Mouse (Mus musculus): ENCODE results near the gene Nxn. TPM values are rescaled to one million over a fixed set of nuclear protein-coding genes. Genes with fewer than 3 reads are reported as not detected.

Nxn gene
- polyA plus RNA-seq (2016; fragmentation: Nextera tagmentation; extraction: Ambion mirVana), result 54.3 and 57.3 TPM in 2 replicates

- peak within 1 kb of the TSS; percentile 91 for H3K27ac ChIP-seq
- peak within 1 kb of the TSS; percentile 90 for H3K4me3 ChIP-seq
- no peaks in the 10 kb centered on the region for H3K9me3 ChIP-seq (replicated peaks)
- no peaks in the 10 kb centered on the region for H3K27me3 ChIP-seq
- H3K4me2 ChIP-seq (replicated peaks), result peak within 1 kb of the TSS; percentile 87
- H3K4me1 ChIP-seq, result peaks cover 12% of the 10 kb centered on the region
- ATAC-seq (ENCODE audit: low FRiP score), result peak; percentile 84
- 1% methylated on average over 50 of the region's 70 CpGs for WGBS
- peak within 1 kb of the TSS; percentile 88 for H3K9ac ChIP-seq
- H3K36me3 ChIP-seq, result no peaks in the 10 kb centered on the region
These were observed at the start of gene Nxn for GRCm38 (mm10) chr11:76398798-76399586. Nxn (minus strand) TSS chr11:76399140.

DNA sequence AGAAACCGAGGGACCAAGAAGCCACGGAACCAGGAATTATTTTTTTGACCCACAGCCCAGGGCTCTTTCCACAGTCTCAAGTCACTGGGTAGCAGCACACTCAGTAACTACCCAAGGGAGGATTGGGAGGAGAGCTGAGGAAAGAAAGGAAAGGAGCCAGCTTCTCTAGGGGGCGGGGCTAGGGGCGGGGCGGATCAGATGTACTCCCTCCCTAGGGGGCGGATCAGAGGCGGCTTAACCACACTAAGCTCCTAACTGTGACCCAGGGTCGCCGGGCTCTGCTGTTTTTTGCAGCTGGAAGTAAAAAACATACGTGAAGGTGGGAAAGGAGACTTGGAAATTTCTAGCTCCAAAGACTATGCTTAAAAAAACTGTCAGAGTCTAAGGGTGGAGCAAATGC, 47.3 kb upstream of the Nxn start:
- 0 out of 2 replicates have a peak overlapping the region, but pooled peaks have one; percentile 36 for H3K27ac ChIP-seq
- no peak overlapping the region for H3K4me2 ChIP-seq (replicated peaks)
- no peak overlapping the region for H3K4me3 ChIP-seq
- H3K36me3 ChIP-seq, result peaks cover 27% of the 10 kb centered on the region
- 3% methylated on average over 10 of the region's 10 CpGs for WGBS
- H3K9me3 ChIP-seq (replicated peaks), result no peaks in the 10 kb centered on the region
- no peak for ATAC-seq (ENCODE audit: low FRiP score)
- no peak overlapping the region for H3K9ac ChIP-seq
- no peaks in the 10 kb centered on the region for H3K27me3 ChIP-seq
- peaks cover 68% of the 10 kb centered on the region for H3K4me1 ChIP-seq

DNA sequence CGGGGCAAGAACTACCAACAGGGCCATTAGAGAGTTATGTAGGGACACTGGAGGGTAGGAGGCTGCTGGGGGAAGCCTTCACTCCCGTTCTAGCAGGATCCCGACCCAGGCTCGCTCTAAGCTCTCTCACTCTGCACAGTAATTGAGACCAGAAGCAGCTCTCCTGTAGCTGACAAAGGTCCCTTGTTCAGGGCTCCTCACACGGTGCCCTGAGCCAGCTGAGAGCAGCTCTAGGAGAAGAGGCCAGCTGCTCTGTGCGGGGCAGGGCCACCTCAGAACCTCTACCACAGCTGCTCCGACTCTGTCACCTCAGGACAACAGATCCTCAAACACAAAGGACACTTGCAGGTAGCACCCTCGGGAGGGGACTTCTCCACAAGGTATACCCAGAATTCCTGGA, 46.5 kb upstream of the Nxn start:
- peaks cover 21% of the 10 kb centered on the region for H3K36me3 ChIP-seq
- H3K9ac ChIP-seq, result no peak overlapping the region; the same call in 1 of the 2 replicates
- ATAC-seq (ENCODE audit: low FRiP score), result no peak
- no peak overlapping the region for H3K4me2 ChIP-seq (replicated peaks)
- no peaks in the 10 kb centered on the region for H3K27me3 ChIP-seq
- no peaks in the 10 kb centered on the region for H3K9me3 ChIP-seq (replicated peaks)
- WGBS, result 36% methylated on average over 8 of the region's 8 CpGs
- H3K4me3 ChIP-seq, result no peak overlapping the region
- H3K4me1 ChIP-seq, result peaks cover 66% of the 10 kb centered on the region
- H3K27ac ChIP-seq, result peak overlapping the region; percentile 36; the same call in 1 of the 2 replicates

GRCm38 (mm10) chr11:76439666-76440065, 40.7 kb upstream of the Nxn start:
- WGBS, result 11% methylated on average over 3 of the region's 3 CpGs
- Histone ChIP-seq H3K4me1 (peaks cover 50% of the 10 kb centered on the region), H3K9ac (no peak overlapping the region), H3K27me3 (peaks cover 10% of the 10 kb centered on the region; the same call in 1 of the 2 replicates), H3K4me2 (replicated peaks) (no peak overlapping the region), H3K36me3 (peaks cover 27% of the 10 kb centered on the region), H3K9me3 (replicated peaks) (no peaks in the 10 kb centered on the region), H3K4me3 (no peak overlapping the region), H3K27ac (peak overlapping the region; percentile 3; the same call in 1 of the 2 replicates)
- ATAC-seq (ENCODE audit: low FRiP score), result no peak

DNA sequence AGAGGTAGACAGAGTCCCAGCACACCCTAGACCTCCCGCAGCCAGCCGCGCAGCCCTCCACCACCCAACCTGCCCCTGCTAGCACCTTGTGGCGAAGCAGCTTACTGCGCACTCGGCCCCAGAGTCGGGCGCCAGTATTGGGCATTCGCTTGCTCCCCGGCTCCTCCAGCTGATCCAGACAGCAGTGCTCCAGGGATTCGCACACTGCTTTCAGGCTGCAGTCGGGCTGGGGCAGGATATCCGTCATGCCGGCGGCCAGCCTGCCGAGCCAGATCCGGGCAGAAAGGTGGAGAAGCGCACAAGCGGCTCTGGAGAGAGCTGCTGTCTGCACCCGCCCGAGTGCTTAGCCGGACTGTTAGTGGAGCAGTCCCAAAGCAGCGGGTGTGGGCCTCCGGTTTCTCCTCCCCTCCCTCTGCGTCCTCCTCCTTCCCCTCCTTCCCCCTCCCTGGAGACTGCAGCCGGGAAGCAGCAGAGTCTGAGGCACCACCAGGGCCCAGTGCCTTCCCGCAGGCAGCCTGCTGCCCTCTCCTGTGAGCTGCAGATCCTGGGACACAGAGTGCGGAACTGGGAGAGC, 38.0 kb upstream of the Nxn start:
- H3K4me2 ChIP-seq (replicated peaks), result peak overlapping the region; percentile 55
- WGBS, result 7% methylated on average over 26 of the region's 28 CpGs
- H3K4me3 ChIP-seq, result peak overlapping the region; percentile 32
- no peaks in the 10 kb centered on the region for H3K9me3 ChIP-seq (replicated peaks)
- H3K4me1 ChIP-seq, result peaks cover 45% of the 10 kb centered on the region
- ATAC-seq (ENCODE audit: low FRiP score), result peak; percentile 70
- H3K27me3 ChIP-seq, result peaks cover 10% of the 10 kb centered on the region; the same call in 1 of the 2 replicates
- H3K36me3 ChIP-seq, result peaks cover 30% of the 10 kb centered on the region
- peak overlapping the region; percentile 79 for H3K27ac ChIP-seq
- peak overlapping the region; percentile 54 for H3K9ac ChIP-seq

GRCm38 (mm10) chr11:76436009-76436408, 37.1 kb upstream of the Nxn start:
- no peak overlapping the region for H3K4me3 ChIP-seq
- H3K36me3 ChIP-seq, result peaks cover 30% of the 10 kb centered on the region
- no peak overlapping the region for H3K27ac ChIP-seq
- no peak for ATAC-seq (ENCODE audit: low FRiP score)
- no peak overlapping the region for H3K9ac ChIP-seq
- no peaks in the 10 kb centered on the region for H3K9me3 ChIP-seq (replicated peaks)
- H3K27me3 ChIP-seq, result peaks cover 10% of the 10 kb centered on the region; the same call in 1 of the 2 replicates
- 79% methylated on average over 5 of the region's 5 CpGs for WGBS
- peak overlapping the region; percentile 55 for H3K4me2 ChIP-seq (replicated peaks)
- peaks cover 41% of the 10 kb centered on the region for H3K4me1 ChIP-seq

DNA sequence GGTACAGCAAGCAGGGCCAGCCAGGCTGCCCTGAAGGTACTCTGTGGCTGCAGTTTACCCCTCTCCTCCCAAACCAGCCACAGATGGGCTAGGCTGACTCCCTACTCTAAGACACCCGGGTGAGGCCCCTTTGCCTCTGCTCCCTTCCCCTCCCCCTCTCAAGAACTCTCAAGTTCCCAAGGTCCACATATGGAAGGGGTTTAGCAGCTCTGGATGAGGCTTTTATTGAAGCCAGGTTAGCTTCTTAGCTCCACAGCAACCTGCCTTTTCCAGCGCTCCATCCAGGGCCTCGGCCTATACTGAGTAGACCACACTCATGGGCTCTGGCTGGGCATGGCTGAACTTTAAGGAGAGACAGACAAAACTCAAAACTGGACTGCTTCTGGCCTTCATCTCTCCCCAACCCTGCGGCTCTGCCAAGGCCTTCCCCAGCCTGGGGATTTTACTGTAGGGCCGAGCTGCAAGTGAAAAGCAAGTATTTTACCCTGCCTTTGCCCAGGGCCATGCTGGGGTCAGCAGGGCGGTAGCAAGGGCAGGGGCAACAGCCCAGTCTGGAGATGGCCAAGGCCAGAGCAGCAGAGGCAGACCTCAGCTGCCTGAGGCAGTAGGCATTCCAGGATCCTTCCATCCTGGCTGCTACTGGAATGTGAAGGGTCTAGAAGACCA, 31.2 kb upstream of the Nxn start:
- WGBS, result 69% methylated on average over 6 of the region's 6 CpGs
- Histone ChIP-seq H3K4me1 (peaks cover 20% of the 10 kb centered on the region), H3K9ac (no peak overlapping the region), H3K27me3 (no peaks in the 10 kb centered on the region), H3K27ac (peak overlapping the region; percentile 69; the same call in 1 of the 2 replicates), H3K4me2 (replicated peaks) (no peak overlapping the region), H3K4me3 (no peak overlapping the region), H3K9me3 (replicated peaks) (no peaks in the 10 kb centered on the region), H3K36me3 (peaks cover 26% of the 10 kb centered on the region; the same call in 1 of the 2 replicates)
- no peak for ATAC-seq (ENCODE audit: low FRiP score)

- Histone ChIP-seq H3K27ac (peak overlapping the region; percentile 69; the same call in 1 of the 2 replicates), H3K36me3 (peaks cover 32% of the 10 kb centered on the region), H3K9ac (no peak overlapping the region), H3K27me3 (no peaks in the 10 kb centered on the region), H3K9me3 (replicated peaks) (no peaks in the 10 kb centered on the region), H3K4me2 (replicated peaks) (no peak overlapping the region), H3K4me3 (no peak overlapping the region), H3K4me1 (peaks cover 20% of the 10 kb centered on the region)
- ATAC-seq (ENCODE audit: low FRiP score), result no peak
- WGBS, result 51% methylated on average over 7 of the region's 7 CpGs
These were observed 30.6 kb upstream of the Nxn start for GRCm38 (mm10) chr11:76429556-76429955.

DNA sequence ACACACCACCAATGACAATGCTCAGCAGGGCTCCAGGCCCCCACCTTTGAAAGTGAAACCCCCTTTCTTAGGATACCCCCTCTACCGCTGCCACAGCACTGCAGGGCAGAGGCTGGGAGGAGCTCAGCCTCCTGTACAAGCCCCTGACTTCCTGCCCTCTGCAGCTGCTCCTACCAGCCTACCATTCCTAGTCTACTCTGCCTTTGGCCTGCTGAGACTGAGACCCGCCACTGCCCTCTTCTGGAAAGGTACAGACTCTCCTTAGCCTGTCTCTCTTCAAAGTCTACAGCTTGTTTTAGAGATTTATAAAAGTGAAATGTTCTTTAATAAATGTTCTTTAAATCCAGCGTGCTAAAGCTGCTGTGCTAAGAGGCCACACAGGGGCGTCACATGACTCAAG, 30.1 kb upstream of the Nxn start:
- Histone ChIP-seq H3K9me3 (replicated peaks) (no peaks in the 10 kb centered on the region), H3K9ac (no peak overlapping the region), H3K27ac (peak overlapping the region; percentile 69; the same call in 1 of the 2 replicates), H3K4me1 (peaks cover 20% of the 10 kb centered on the region), H3K36me3 (peaks cover 35% of the 10 kb centered on the region), H3K4me3 (no peak overlapping the region), H3K27me3 (no peaks in the 10 kb centered on the region), H3K4me2 (replicated peaks) (no peak overlapping the region)
- WGBS, result 55% methylated on average over 4 of the region's 4 CpGs
- no peak for ATAC-seq (ENCODE audit: low FRiP score)

GRCm38 (mm10) chr11:76427781-76428180, 28.8 kb upstream of the Nxn start:
- Histone ChIP-seq H3K4me1 (peaks cover 20% of the 10 kb centered on the region), H3K27me3 (no peaks in the 10 kb centered on the region), H3K4me2 (replicated peaks) (no peak overlapping the region), H3K36me3 (peaks cover 37% of the 10 kb centered on the region), H3K9ac (no peak overlapping the region), H3K4me3 (no peak overlapping the region), H3K9me3 (replicated peaks) (no peaks in the 10 kb centered on the region), H3K27ac (no peak overlapping the region)
- no peak for ATAC-seq (ENCODE audit: low FRiP score)
- WGBS, result 81% methylated on average over 3 of the region's 3 CpGs

DNA sequence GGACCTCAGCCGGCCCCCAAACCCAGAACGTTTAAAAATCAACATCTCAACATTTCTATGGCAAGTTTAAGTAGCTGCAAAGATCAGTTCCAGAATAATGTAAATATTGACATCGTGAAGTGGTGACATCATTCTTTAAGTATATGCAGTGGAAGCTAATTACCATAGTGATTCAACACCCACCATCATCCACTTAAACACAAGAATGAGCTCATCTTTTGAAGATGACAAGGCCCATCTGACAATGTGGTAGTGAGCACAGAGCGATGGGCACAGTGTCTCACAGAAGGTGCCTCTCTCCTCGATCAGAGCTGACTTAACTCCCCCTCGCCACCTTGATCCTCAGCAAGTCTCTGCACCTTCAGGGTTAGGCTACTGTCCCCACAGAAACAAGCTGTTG, 26.8 kb upstream of the Nxn start:
- Histone ChIP-seq H3K4me3 (no peak overlapping the region), H3K36me3 (peaks cover 56% of the 10 kb centered on the region), H3K4me1 (peaks cover 17% of the 10 kb centered on the region), H3K9ac (no peak overlapping the region), H3K4me2 (replicated peaks) (no peak overlapping the region), H3K9me3 (replicated peaks) (no peaks in the 10 kb centered on the region), H3K27me3 (no peaks in the 10 kb centered on the region), H3K27ac (no peak overlapping the region)
- ATAC-seq (ENCODE audit: low FRiP score), result no peak
- 83% methylated on average over 6 of the region's 6 CpGs for WGBS

DNA sequence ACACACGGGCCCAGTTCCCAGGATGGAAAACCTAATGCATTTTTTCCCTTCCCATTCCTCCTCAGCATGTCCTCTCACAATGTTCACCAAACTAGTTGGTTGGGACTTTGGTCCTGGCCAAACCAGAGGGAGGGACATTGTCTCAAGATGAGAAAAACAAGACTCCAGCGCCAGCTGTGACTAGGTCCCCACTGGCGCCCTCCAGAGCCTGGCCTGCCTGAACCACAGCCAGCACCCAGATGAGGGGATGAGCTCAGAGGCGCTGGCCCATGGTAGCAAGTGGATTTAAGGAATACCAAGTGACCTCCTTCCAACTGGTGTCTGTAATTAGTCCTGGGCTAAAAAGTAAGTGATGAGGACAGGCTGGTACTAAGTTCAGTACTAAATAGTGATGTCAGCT, 22.0 kb upstream of the Nxn start:
- peaks cover 95% of the 10 kb centered on the region for H3K36me3 ChIP-seq
- WGBS, result 66% methylated on average over 4 of the region's 4 CpGs

More for the DNA sequence above, 22.0 kb upstream of the Nxn start:
- no peak overlapping the region for H3K4me2 ChIP-seq (replicated peaks)
- H3K4me1 ChIP-seq, result no peaks in the 10 kb centered on the region
- ATAC-seq (ENCODE audit: low FRiP score), result no peak
- no peak overlapping the region for H3K9ac ChIP-seq
- H3K27ac ChIP-seq, result no peak overlapping the region
- H3K27me3 ChIP-seq, result no peaks in the 10 kb centered on the region
- no peaks in the 10 kb centered on the region for H3K9me3 ChIP-seq (replicated peaks)
- no peak overlapping the region for H3K4me3 ChIP-seq
